Mouse (Mus musculus) CD8-positive naive resting alpha-beta T cell, adult 2 months (primary cell): ENCODE results near the gene Grb10.

Experiments used
- DNase-seq, 2 experiments: peaks; one replicate each; pipeline ENCODE4 v3.0.0; 2022; ENCODE audit warnings: low read depth in 2 of 2, low spot score in 2 of 2

The Grb10 gene

DNA sequence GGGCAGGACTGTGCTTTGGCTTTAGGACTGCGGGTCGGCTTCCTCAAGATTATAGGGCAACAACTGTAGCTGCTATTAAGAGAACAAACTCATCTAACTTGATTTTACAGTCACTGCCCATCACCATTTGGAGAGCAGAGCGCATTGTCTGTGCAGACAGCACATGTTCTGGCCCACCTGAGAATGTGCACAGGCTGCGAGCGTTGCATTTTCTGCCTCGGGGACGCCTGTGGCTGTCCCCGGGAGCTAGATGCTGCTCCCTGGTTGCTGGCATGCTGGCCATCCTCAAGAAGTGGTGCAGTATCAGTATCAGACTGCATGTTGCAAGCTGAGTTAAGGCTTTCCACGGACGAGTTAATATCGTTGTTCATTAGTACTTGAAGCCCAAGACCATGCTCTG lies 68.2 kb downstream of the Grb10 start:
- no peak for DNase-seq

DNA sequence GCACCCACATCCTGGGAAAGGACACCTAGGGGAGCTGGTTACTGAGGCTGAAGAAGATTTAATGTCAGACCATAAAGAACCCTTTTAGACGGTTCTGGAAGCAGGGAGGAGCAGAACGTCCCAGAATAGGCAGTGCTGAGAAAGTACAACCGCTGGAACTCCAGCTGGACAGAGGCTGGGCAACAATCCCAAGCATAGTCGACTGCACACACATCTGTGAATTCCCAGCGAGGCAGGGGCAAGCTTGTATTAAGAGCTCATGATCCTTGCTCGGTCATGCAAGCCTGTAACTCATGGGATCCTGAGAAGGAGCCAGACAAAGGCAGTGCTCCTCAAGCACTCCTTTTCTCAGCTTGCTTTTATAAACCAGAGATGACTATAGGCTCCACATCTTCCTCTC lies 69.7 kb downstream of the Grb10 start:
- DNase-seq, result no peak

DNA sequence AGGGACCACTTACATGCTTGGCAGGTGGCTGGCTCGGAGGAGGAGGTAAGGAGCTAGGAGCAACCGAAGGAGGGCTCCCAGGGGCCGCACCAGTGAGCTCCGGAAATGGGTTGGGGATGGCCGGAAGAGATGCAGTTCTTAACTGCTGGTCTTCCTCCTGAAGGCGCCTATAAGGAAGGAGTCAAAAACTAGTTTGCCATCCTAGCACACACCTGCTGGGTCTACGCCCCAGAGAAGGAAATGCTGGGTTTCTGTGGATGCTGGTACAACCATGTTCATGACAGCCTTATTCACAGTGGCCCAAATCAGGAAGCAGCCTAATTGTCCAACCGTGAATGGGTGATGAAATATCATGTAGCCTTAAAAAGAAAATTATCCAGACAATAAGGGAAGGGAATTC lies 71.0 kb downstream of the Grb10 start:
- DNase-seq, result no peak

GRCm38 (mm10) chr11:11966220-11966619 lies 72.3 kb downstream of the Grb10 start:
- DNase-seq, result no peak

- DNase-seq, result no peak
Observed at GRCm38 (mm10) chr11:11965501-11966125, 72.9 kb downstream of the Grb10 start.

DNA sequence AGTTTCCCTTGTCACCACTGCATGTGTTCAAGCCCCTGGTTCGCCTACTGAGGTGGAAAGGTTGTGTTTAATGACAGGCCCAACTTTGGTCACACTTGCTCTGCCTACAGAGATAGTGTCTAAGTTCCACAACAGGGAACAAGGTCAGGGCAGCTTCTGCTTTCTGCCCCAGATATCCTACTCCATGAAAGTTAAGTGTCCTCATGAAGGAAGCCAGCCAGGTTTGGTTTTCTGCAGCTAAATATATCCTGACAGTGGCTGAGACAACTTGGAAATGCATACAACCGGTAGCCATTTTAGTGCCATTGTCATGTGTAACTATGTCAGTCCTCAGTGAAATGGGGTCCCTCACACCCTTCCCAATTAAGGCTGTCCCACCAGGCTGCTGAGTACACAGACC lies 73.8 kb downstream of the Grb10 start:
- DNase-seq, result no peak

DNA sequence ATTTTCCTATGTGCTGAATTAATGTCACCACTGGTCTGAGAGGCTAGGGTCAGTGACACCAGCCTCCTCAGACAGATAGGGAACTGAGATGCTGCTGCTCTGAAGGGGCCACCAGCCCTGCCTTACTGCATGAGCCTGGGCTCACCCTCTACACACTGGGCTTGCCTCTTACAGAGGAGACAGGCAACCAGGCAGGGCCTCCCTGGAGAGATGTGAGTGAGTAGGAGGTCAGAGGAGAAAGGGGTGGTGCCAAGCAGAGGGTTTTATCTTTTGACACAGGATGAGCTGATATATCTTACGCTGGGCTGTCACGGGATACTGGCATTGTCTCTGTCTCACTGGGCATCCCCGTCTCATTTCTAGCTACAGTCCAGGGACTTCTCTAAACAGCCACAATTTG lies 74.9 kb downstream of the Grb10 start:
- DNase-seq, result no peak

DNA sequence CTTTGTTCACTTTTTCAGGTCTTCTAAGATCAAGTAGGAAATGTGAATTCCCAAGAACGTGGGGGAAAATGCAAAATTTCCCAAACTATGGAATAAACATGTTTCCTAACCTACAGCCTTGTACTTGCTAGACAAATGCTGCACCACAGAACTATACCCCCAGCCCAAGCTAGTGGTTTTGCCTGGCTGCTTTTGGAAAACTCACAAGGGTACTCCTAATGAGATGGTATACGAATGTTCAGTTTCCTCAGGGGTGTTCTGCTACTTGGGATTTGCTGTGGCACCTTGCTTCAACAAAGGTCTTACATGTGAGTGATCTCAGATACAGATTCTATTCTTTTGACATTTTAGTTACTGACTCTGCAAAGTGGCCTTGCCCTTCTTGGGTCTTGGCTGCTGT lies 75.4 kb downstream of the Grb10 start:
- DNase-seq, result no peak

DNA sequence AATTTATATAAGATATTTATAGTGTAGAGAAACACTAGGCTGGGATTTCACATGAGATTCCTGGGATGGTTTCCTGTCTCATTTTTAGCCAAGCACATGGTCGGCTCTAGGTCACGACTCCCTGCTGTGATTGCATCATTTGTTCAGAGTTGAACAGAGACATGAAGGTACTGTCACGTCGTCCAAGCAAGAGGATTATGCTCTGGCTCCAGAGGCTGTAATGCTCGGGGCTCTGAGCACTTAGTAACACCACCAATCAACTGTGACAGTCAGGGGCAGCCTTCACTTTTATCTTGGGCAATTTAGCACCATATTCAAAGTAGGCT lies 75.9 kb downstream of the Grb10 start:
- no peak for DNase-seq

- no peak for DNase-seq
Observed at GRCm38 (mm10) chr11:11961917-11962628, 76.4 kb downstream of the Grb10 start.

DNA sequence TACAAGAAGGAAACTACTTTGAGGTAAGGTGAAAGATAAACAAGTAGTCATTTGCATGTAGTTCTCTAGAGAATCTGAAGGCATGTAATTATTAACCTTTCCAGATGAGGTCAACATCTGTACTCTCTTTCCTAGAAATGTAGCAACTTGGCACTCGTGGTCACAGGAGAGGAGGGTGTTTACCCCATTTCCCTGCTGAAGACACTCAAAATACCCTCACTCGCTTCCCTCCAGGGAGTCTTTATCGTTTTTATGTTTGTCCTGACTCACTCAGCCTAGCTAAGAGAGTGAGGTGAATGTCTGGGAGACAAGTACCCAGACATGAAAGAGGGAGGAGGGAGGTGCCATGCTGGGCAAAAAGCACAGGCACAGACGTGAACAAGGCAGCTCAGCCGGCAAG lies 77.6 kb downstream of the Grb10 start:
- DNase-seq, result no peak

- DNase-seq, result no peak
Observed at GRCm38 (mm10) chr11:11960227-11960626, 78.3 kb downstream of the Grb10 start.

DNA sequence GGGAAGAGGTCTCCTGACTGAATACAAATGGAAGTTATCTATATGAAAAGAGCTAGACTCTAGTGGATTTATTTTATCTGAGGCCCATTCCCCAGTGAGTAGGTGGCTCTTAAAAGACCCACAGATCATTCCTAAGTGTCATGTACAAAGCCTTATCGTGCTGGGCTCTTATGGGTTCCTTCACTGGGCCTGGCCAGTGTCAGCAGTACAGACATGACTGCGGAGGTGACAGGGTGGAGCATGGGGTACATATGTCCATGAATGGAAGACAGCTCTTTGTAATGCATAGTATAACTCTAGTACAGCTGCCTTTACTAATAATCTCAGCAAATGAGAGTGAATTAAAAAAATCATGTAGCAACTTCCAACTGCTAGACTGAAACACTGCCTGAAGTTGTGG lies 80.0 kb downstream of the Grb10 start:
- no peak for DNase-seq

DNA sequence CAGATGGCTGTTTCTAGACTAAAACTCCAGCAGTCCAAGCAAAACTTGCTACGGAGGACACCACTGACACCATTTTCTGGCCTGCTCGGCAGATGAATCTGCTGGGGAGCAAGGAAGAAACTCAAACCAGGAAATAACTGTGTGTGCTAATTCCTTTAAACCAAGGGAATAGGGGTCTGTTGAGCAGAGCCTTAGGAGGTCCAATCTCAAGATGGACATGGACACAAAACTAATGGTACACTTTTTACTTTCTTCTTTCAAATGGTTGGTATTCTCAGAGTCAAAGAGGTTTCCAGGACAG lies 80.5 kb downstream of the Grb10 start:
- DNase-seq, result no peak

DNA sequence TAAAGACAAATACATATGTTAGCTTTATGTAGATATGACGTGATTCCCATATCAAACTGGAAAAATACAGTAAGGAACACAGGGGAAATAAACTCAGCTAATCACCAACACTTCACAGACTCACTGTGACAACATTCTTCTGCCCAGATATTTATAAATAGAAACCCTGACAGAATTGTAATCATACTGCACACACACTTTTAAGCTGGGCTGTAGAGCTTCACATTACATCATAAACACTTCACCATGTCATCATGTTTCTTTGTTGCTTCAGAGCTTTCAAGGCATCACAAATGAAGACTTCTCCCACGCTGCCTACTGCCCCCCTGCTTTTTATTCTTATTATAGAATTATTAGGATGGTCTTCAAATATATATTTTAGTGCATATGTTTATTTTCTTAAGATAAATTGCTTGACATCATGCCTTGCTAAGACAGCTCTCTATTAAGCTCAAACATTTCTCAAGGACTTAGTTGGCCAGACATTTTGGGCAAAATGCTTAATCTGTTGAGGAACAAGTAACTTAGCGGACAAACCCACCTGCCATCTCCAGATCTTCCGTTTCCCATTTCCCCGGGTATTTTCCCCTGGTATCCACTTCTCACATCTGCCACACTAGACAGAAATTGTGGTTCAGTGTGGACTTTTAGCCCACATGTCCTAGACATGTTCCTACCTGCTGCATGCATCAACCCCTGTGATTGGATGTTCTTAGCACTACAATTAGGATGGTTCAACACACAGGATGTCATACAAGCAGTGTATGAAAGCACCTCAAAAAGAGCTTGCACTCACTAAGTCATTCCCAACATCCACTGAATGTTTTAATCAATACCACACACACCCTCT lies 81.0 kb downstream of the Grb10 start:
- DNase-seq, result no peak

- DNase-seq, result no peak
Observed at GRCm38 (mm10) chr11:11955783-11956182, 82.7 kb downstream of the Grb10 start.

GRCm38 (mm10) chr11:11954606-11955005 lies 83.9 kb downstream of the Grb10 start:
- DNase-seq, result no peak

GRCm38 (mm10) chr11:11954115-11954438 lies 84.4 kb downstream of the Grb10 start:
- DNase-seq, result no peak

- no peak for DNase-seq
Observed at GRCm38 (mm10) chr11:11953364-11954114, 84.9 kb downstream of the Grb10 start.

DNA sequence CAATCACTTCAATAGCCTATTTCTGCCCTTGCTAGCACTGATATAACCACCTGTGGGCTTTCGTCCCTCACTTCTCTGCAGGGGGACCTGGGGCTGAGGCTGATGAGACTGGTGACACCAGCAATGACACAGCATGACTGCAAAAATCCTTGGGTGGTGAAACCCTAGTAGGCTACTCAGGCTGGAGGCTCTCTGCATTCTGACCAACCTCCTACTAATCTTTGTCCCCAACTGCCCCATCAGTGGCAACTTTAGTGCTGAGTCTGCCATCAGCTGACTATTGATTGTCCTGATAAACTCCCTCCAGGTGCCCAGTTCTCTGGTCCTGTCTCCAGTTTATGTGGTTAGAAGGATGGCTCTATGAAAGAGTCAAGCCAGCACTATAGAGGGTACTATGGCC lies 85.9 kb downstream of the Grb10 start:
- DNase-seq, result no peak

DNA sequence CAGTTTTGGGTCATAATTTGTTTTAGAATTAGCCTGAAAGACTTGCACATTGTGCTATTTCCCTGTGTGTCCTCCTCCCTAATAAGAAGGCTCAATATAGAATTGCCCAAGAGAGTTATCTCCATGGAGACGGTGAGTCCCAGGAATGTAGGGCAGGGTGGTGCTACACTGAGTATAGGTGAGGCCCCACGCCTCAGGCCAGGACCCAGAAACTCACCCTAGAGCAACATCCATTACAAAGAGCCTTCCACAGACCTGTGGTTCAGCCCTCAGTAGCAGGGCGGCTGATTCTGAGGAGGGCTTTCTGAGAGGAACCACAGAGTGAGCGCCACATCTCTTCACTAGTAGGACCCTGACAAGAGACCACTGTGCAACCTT lies 89.5 kb downstream of the Grb10 start:
- DNase-seq, result no peak
